Mouse (Mus musculus): ENCODE measurements at regions not wholly inside any gene's neighbourhood (a gene's known extent, or its start where the extent isn't known, plus 50 kb on each side); places are given as distances from the start of the nearest gene placed in this dataset.

DNA sequence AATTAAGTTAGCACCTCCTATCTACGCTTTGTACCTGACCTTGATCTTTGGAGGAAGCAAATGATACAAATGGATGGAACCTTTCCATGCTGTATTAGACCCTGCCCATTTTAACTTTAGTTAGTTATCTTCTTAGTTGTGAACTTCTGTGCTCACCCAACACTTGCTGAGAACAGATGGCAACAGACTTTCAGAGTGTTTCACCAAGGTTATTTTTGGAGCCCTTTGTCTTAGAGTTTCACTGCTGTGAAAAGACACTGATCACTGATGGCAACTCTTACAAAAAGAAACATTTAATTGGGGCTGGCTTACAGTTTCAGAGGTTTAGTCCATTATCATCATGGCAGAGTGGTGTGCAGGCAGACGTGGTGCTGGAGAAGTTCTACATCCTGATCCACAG is 88.8 kb upstream of the Zfp746 start:
- in situ Hi-C loops (cut with MboI, MseI) = loop anchor here (5.0 to 10.0 kb wide), 3 partner anchors 362 to 597 kb away; partner anchors contain the start of genes Atp6v0e2 and Gimap3

DNA sequence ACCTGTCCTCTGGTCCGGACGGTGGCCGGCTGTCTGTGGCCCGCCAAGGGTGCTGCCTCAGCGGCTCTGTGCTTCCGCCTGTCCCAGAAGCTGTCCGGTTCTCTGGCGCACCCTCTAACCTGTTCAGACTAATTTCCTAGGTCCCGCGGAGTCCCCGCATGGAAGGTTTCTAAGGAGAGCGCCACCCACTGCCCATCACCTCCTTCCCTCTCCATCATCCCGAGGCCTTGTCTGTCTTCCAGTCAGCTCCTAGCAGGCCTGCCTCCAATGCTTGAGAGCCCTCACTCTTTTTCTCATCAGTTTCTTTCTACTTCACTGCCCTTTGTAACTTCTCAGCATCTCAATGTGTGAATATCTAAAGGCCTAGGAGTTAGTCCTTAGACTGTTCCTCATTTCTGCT is 86.4 kb upstream of the Zfp746 start:
- in situ Hi-C loops (cut with MboI, MseI) = loop anchor here (10.0 kb wide), 1 partner anchor 462 kb away; no protein-coding TSS in a partner anchor

DNA sequence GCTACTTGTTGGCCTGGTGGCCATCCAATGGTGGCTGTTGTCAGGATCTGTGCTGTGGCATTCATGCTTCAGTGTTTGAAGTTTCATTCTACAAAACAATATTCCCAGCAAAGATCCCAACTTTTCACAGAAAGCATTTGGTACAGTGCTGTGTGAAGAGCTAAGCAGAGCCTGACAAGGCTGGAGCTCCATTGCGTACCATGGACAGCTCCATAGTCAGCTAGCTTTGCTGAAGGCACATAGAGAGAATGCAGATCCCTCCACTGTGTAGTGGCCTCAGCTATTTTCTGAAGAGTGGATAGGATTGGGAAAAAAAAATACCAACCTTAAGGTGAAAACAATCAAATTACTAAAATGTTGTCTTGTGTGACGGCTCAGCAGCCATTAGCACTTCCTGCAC is 50.5 kb upstream of the Zfp746 start:
- in situ Hi-C loops (cut with MboI, MseI) = no loop called here
